Mouse (Mus musculus): Measurements from ENCODE around the gene Gria1.

The Gria1 gene

GRCm38 (mm10) chr11:57051666-57052562 is 40.7 kb downstream of the Gria1 start:
- DNase-seq (ENCODE audit: low read depth in 1 of 2, low spot score in 2 of 2): no peak

DNA sequence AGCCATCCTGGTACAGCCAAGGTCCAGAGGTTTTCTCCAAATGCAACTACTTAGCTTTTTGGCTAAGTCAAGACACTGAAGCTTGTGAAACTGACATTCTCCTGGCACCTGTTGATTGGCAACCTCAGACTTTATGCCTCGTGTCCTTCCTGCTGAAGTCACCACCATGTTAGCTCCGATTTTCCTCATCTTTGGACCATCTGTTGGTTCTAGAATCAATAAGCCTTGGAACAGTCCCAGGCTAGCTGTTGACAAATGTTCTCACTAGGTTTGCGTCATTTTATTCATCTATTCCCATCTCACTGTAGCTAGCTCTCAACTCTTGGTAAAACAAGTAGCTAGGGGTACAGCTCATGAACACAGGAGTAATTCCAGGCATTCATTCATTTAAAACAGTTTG is 51.3 kb downstream of the Gria1 start:
- DNase-seq (ENCODE audit: low read depth in 1 of 2, low spot score in 2 of 2): no peak

GRCm38 (mm10) chr11:57070196-57070901 is 59.2 kb downstream of the Gria1 start:
- no peak for DNase-seq (ENCODE audit: low read depth in 1 of 2, low spot score in 2 of 2)

DNA sequence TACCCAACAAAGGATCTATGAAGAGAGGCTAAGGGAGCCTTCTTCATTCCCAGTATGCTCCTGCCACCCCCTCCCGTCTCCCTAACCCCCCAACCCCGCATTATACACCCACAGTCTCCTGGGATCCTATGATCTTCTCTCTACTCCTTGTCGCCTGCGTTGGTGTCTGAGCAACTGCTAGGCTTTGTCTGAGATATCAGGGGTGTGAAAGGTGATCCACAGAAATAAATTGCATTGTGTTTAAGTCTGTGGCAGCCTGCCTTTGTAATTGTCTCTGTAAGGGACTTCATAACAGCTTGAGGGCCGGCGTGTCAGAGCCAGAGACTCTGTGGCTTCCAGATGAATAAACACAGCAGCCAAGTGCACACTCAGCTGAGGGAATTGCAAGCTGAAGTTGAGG is 61.0 kb downstream of the Gria1 start:
- DNase-seq (ENCODE audit: low read depth in 1 of 2, low spot score in 2 of 2): no peak

DNA sequence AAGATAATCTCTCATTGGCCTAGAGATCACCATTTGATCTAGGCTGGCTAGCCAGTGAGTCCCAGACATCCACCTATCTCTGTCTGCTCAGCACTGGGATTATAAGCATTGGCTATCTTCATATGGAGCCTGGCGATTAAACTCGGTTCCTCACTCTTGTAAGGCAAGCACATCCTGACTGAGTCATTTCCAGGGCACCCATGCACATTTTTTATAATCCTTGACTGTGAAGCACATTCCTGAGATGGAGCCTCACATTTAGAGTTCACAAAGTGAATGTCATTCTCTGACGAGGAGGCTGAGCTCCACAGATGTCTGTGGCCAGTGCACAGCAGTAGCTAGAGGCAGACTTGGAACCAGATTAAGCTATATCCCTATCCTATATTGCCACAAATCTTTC is 68.2 kb downstream of the Gria1 start:
- no peak for DNase-seq (ENCODE audit: low read depth in 1 of 2, low spot score in 2 of 2)

GRCm38 (mm10) chr11:57089527-57089926 is 78.3 kb downstream of the Gria1 start:
- no peak for DNase-seq (ENCODE audit: low read depth in 1 of 2, low spot score in 2 of 2)

GRCm38 (mm10) chr11:57090705-57091104 is 79.5 kb downstream of the Gria1 start:
- DNase-seq (ENCODE audit: low read depth in 1 of 2, low spot score in 2 of 2): no peak

DNA sequence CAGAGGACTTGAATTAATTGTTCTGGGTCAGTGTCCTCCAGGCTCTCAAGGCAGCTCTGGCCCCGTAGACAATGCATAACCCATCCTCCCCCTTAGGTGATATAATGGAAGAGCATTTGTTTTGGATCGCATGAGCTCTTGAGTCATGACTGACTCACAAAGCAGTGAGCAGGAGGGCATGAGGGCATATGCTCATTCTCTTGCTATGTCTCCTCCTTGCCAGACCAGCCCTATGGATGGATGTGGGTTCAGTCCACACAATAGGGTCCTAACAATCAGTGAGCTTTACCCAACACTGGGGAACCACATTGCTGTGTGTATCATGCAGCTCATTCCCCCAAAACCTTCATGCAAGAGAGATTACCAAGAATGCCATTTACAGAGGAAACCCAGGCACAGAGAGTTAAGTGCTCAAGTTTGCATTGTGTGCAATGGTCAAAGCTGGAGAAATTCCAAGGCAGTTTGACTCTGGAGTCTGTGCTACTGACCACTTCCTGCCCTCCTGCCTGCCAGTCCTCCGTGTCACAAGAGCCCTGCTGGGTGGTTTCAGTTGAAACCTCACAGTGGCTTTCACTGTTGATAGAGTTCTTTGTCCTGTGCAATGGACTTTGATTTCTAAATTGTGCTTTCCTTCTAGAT is 80.2 kb downstream of the Gria1 start:
- DNase-seq (ENCODE audit: low read depth in 1 of 2, low spot score in 2 of 2): no peak

GRCm38 (mm10) chr11:57100491-57100890 is 89.3 kb downstream of the Gria1 start:
- DNase-seq (ENCODE audit: low read depth in 1 of 2, low spot score in 2 of 2): no peak

- DNase-seq (ENCODE audit: low read depth in 1 of 2, low spot score in 2 of 2): no peak
Observed at GRCm38 (mm10) chr11:57103751-57104254, 92.6 kb downstream of the Gria1 start.

DNA sequence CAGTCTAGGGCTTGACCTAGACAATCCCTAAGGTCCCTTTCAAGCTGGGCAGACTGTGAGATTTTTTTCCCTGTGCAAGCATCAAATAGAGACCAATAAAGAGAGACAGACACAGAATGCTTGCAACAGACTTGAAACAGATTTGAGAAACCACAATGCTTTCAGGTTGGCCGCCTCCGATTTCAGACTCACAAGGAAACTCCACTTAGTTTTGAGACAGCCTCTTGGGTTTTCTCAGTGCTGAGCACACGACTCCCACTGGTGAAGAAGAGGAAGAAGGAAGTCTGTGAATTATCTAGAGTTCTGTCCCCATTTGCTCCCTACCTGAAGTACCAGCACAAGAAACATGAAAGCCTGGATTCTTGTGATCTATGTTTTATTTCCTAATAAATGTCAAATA is 94.5 kb downstream of the Gria1 start:
- DNase-seq (ENCODE audit: low read depth in 1 of 2, low spot score in 2 of 2): no peak

DNA sequence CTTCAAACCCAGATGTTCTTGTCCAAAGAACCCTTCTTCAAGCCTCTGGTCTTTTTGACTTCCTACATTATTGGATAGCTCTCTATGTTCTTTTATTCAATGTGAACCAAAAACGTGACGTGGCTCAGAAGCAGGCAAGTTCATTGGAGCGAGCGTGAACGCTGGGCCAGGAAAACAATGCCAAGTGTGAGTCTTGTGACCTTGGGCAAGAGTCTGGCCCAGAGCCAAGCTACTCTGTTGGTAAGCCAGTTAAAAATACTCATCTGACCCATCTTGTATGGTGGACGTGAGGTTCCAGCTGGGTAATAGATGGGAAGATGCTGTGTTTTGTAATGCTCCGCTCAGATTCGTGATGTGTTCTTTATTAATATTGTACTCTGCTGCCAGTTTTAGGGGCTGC is 101.2 kb downstream of the Gria1 start:
- DNase-seq (ENCODE audit: low read depth in 1 of 2, low spot score in 2 of 2): no peak

DNA sequence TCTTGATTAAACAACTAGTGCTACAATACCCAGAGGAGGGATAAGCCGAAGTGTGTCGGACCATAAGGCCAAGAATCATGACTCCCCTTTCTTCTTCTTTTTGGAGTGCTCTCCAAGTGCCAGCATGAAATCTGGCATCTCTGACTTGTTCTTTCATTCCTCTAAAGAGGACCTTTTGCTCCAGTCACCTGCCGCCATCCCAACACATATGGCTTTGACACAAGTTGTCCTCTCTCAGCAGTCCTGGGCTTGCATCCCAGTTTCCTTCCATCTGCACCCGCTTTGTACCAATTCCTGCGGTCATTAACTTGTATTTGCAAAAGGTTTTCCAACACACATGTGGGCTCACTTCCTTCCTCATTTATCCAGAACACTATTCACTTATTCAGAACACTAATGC is 103.2 kb downstream of the Gria1 start:
- no peak for DNase-seq (ENCODE audit: low read depth in 1 of 2, low spot score in 2 of 2)

- no peak for DNase-seq (ENCODE audit: low read depth in 1 of 2, low spot score in 2 of 2)
Observed at GRCm38 (mm10) chr11:57127066-57127465, 115.9 kb downstream of the Gria1 start.

DNA sequence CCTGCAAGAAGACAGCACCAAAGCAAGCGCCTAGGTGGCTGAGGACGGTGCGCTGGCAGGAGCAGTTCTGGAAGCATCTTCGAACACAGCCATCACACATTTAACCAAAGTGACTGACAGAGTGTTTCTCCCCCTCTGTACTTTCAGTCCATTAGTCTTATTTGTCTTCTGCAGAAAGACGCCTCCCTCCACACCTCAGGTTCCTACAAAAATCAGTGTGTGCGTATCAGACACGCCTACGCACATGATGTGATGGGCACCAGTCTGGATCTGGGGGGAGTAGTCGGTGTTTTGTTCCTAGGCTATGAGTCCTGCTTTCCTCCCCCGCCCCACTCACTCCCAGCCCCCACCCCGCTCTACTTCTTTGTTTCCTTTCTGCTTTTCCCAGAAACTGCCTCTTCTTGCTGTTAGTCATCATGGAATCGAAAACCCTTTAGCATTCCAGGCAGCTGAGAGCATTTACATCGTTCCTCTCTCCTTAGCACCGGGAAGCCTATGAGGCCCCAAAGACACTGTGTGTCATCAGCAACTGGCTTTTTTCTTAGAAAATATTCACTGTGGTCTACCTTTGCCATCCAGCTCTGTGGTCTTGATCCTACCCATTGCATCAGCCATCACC is 129.1 kb downstream of the Gria1 start:
- DNase-seq (ENCODE audit: low read depth in 1 of 2, low spot score in 2 of 2): no peak

DNA sequence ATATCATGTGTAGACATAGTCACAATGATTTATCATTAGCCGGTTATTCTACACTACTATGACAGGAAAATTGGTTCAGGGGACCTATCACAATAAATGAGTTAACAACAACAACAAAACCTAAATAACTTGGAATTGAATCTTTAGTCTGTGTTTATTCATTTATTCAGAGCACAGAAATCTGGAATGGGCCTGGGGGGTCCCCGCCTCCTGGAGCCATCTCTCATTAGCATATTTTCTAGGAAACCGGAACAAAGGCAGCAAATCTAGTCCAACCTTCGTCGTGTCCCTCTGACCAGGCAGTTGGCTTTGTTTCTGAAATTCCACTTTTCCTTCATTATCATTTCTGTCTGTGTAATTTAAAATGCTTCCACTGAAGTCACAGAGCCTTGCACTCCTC is 132.5 kb downstream of the Gria1 start:
- DNase-seq (ENCODE audit: low read depth in 1 of 2, low spot score in 2 of 2): no peak

DNA sequence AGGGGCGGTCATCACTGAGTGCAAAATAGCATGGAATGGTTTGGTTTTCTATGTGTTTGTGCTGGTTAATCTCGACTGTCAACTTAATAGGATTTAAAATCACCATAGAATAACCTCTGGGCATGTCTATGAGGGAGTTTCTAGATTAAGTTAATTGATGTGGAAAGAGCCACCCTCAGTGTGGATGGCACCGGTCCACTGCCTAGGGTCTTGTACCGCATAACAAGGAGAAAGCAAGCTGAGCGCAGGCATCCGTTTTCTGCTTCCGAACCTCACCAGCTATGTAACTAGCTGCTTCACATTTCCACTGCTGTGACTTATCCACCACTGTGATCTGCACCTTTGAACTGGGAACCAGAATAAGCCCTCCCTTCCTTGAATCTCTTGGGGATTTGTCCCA is 134.0 kb downstream of the Gria1 start:
- no peak for DNase-seq (ENCODE audit: low read depth in 1 of 2, low spot score in 2 of 2)

DNA sequence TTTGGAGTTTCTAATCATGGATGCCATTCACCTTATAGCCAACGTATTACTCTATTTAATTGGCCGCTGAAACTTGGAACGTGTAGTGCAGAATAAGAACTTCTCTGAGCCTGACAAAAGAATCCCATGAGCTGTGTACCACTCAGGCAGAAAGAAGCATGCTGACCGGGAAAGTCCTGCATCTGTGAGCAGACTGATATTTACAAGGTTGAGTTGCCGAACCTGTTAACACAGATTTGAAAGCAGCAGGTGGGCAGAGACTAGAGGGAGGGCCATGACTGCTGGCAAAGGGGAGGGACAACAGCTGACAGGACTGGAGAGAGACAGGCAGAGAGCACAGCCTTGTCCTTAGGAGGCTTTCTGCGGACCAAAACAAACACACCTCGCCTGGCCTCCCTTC is 134.5 kb downstream of the Gria1 start:
- DNase-seq (ENCODE audit: low read depth in 1 of 2, low spot score in 2 of 2): no peak

- no peak for DNase-seq (ENCODE audit: low read depth in 1 of 2, low spot score in 2 of 2)
Observed at GRCm38 (mm10) chr11:57151674-57152073, 140.5 kb downstream of the Gria1 start.

- no peak for DNase-seq (ENCODE audit: low read depth in 1 of 2, low spot score in 2 of 2)
Observed at GRCm38 (mm10) chr11:57154998-57155397, 143.8 kb downstream of the Gria1 start.

- DNase-seq (ENCODE audit: low read depth in 1 of 2, low spot score in 2 of 2): no peak
Observed at GRCm38 (mm10) chr11:57159412-57159811, 148.2 kb downstream of the Gria1 start.

Data from monocyte, adult 2 months (primary cell).